Mouse (Mus musculus) neural tube, embryonic 14.5 days (tissue): Measurements from ENCODE around the gene Psg17. TPM values are rescaled to one million over a fixed set of nuclear protein-coding genes. Genes with fewer than 3 reads are reported as not detected.
"Not testable (repeated sequence)": the region's sequence is repeated elsewhere in the genome, so short reads cannot be mapped to it uniquely, and the experiment has no call there.

Source experiments
- ATAC-seq: fragments of 200-750 bp; cut with Nextera tagmentation; 2 replicates; pipeline ENCODE4 v1.8.0; 2017; ENCODE audit warnings: low read depth, mild to moderate bottlenecking, moderate TSS enrichment, moderate library complexity
- H3K27ac ChIP-seq: fragments of 300-500 bp; sonication (generic); 2 replicates; pipeline ENCODE4 v1.5.1; 2014; ENCODE audit warnings: low read depth, mild to moderate bottlenecking, control low read depth, low read length, moderate library complexity, mixed read lengths
- H3K27me3 ChIP-seq: fragments of 300-500 bp; sonication (generic); 2 replicates; pipeline ENCODE4 v1.6.1; 2014; ENCODE audit warnings: low read length; ENCODE audit not compliant: control insufficient read depth, insufficient read depth
- H3K36me3 ChIP-seq: fragments of 300-500 bp; sonication (generic); 2 replicates; pipeline ENCODE4 v1.6.1; 2014; ENCODE audit warnings: low read length, mixed read lengths; ENCODE audit not compliant: control insufficient read depth, insufficient read depth
- H3K4me1 ChIP-seq: fragments of 300-500 bp; sonication (generic); 2 replicates; pipeline ENCODE4 v1.6.1; 2014; ENCODE audit warnings: low read length; ENCODE audit not compliant: control insufficient read depth, insufficient read depth
- H3K4me2 ChIP-seq: fragments of 300-500 bp; sonication (generic); 2 replicates; pipeline ENCODE4 v1.6.1; 2014; ENCODE audit warnings: mild to moderate bottlenecking, low read depth, low read length, control low read depth
- H3K4me3 ChIP-seq: fragments of 300-500 bp; sonication (generic); 2 replicates; pipeline ENCODE4 v1.5.1; 2014; ENCODE audit warnings: low read depth, low read length, control low read depth, mixed read lengths
- H3K9ac ChIP-seq: fragments of 300-500 bp; sonication (generic); replicated peaks from 2 replicates; pipeline ENCODE4 v1.6.1; 2014; ENCODE audit warnings: low read depth, mild to moderate bottlenecking, control low read depth, low read length, mixed read lengths
- H3K9me3 ChIP-seq: fragments of 300-500 bp; sonication (generic); 2 replicates; pipeline ENCODE4 v1.6.1; 2016; ENCODE audit warnings: low read length; ENCODE audit not compliant: control insufficient read depth
- WGBS: fragments of 180-500 bp; shearing (Covaris S2); extraction: QIAGEN DNeasy Blood & Tissue Kit; methylation state at CpG from one replicate; pipeline ENCODE4 v1.1.7; 2014; 5-methylcytosine and 5-hydroxymethylcytosine counted together
- polyA plus RNA-seq: library from polyadenylated mRNA; unstranded; fragments of >200 nt; fragmentation: Nextera tagmentation; extraction: Ambion mirVana; gene quantifications from 2 replicates; pipeline ENCODE4 v1.2.1, GENCODE M21; 2014

The Psg17 gene
- polyA plus RNA-seq, 1 experiment from 2014 or later: 0.12 TPM

DNA sequence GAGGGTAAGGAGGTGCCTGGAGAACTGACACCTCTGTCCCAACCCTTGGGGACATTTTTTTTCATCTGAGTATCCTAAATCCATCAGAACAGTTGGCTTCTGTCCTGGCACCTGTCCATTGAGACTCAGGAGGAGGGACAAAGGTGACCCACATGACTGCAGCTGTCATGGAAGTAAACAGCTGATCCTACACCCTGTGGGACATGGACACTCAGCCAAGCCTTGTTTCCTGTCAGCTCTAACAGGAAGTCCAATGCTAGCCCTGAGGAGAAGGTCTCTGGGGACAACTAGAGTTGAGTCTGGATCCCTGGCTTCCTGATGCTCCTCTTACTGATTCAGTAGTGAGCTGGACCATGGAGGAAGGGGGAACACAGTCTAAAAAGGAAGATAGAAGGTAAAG, 30.7 kb downstream of the Psg17 start:
- H3K27ac ChIP-seq, H3K9me3 ChIP-seq, H3K4me3 ChIP-seq, H3K4me2 ChIP-seq, H3K9ac ChIP-seq, H3K36me3 ChIP-seq, H3K4me1 ChIP-seq, H3K27me3 ChIP-seq, ATAC-seq: not testable (repeated sequence)

DNA sequence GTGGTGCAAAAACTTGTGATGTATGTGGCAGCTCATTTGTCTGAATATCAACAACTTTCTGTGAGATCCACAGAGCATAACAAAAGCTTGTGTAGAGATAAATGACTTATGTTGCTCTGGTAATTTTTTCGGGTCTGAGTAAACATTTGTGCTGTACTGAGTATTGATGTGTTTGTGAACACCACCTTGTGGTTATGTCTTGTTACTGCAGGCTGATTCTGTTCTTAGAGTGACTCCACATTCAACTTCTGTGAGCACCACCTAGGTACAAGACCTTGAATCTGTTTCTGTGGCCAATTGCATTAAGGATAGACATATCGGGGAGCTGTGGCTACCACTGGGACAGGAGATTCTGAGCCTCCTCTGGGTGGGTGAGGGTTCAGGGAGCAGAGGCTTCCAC, 40.1 kb downstream of the Psg17 start:
- not testable (repeated sequence) for H3K27me3 ChIP-seq, H3K4me1 ChIP-seq, ATAC-seq, H3K9me3 ChIP-seq, H3K36me3 ChIP-seq, H3K4me3 ChIP-seq, H3K4me2 ChIP-seq, H3K27ac ChIP-seq, H3K9ac ChIP-seq
- WGBS: 43% methylated on average over 2 of the region's 2 CpGs

DNA sequence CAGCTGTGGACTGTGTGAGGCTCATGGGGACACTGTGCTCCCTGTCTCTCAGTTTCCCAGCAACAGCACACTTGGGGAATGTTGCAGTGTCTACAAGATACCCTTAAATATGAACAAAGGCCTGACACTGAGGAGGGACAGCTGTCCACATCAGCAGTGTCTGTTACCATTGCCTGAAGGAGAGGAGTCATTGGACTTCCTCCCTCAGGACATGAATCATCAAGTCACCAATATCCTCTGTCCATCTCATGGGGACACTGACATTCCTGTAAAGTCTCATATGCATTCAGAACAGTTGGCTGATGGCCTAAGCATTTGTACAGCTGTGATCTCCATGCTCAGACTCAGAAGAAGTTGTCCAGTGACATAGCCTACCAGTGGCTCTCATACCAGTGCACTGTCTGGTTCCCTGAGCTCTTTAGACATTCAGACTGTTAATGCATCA, 42.0 kb downstream of the Psg17 start:
- no peak overlapping the region for H3K4me2 ChIP-seq
- no peak overlapping the region for H3K27ac ChIP-seq
- H3K4me1 ChIP-seq: no peaks in the 10 kb centered on the region
- H3K9ac ChIP-seq: no peak overlapping the region
- no peak for ATAC-seq
- no peaks in the 10 kb centered on the region for H3K27me3 ChIP-seq
- no peak overlapping the region for H3K4me3 ChIP-seq
- no peaks in the 10 kb centered on the region for H3K9me3 ChIP-seq
- H3K36me3 ChIP-seq: no peaks in the 10 kb centered on the region

Other genes starting within 250 kb of the Psg17 start
- gene Psg23, start 205.1 kb downstream of the Psg17 start, polyA plus RNA-seq: not detected in 2 replicates
- not detected in 2 replicates for gene Psg21, start 164.9 kb downstream of the Psg17 start, polyA plus RNA-seq
- gene Psg20, start 135.4 kb downstream of the Psg17 start, polyA plus RNA-seq: not detected in 2 replicates
- gene Psg22, start 103.5 kb downstream of the Psg17 start, polyA plus RNA-seq: not detected in 2 replicates
- not detected in 2 replicates for gene Psg19, start 23.1 kb downstream of the Psg17 start, polyA plus RNA-seq
- gene Mill2, start 18.4 kb upstream of the Psg17 start, polyA plus RNA-seq: 0.46 TPM in 1 of 2 replicates, not detected in the other
- gene Pglyrp1, start 49.7 kb upstream of the Psg17 start, polyA plus RNA-seq: 18.3 and 18.7 TPM in 2 replicates
- 17.6 and 20.2 TPM in 2 replicates for gene Ccdc61, start 88.8 kb upstream of the Psg17 start, polyA plus RNA-seq
- 17.1 and 18.4 TPM in 2 replicates for gene Nova2, start 104.3 kb upstream of the Psg17 start, polyA plus RNA-seq
- 0.84 and 1.1 TPM in 2 replicates for gene Nanos2, start 165.8 kb upstream of the Psg17 start, polyA plus RNA-seq
- 6.0 and 6.9 TPM in 2 replicates for gene Mypop, start 169.6 kb upstream of the Psg17 start, polyA plus RNA-seq
- 29.7 and 30.3 TPM in 2 replicates for gene Irf2bp1, start 182.4 kb upstream of the Psg17 start, polyA plus RNA-seq
- not detected in 2 replicates for gene Foxa3, start 201.9 kb upstream of the Psg17 start, polyA plus RNA-seq
- 16.8 and 16.9 TPM in 2 replicates for gene Sympk, start 202.8 kb upstream of the Psg17 start, polyA plus RNA-seq
- not detected in 2 replicates for gene Rsph6a, start 233.1 kb upstream of the Psg17 start, polyA plus RNA-seq